Mouse (Mus musculus) right cerebral cortex, postnatal 14 days (tissue): ENCODE data around the gene Defa23.
A peak's percentile ranks its signal among the peaks of the same experiment; 100 is the strongest.
"Not testable (repeated sequence)": the region's sequence is repeated elsewhere in the genome, so short reads cannot be mapped to it uniquely, and the experiment has no call there.

Experiments used
- DNase-seq: peaks from one replicate; pipeline ENCODE4 v3.0.0; 2022

The Defa23 gene

DNA sequence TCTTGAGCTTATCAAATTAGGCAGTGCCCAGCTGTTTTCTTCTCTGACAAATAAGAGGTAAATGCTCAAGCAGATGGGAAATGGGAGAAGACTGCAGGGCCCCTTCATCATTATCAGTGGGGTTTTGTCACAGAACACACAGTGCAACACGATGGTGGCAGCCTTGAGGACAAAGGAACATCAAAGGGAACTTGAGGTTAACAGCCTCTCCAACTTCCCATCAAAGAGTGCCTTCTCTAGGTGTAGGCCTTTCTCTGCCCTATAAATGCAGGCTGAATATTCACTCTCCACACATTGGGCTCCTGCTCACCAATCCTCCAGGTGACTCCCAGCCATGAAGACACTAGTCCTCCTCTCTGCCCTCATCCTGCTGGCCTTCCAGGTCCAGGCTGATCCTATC lies at the start of gene Defa23:
Gene Defa23 (plus strand): TSS at position 301 of the 400 bp plus-strand sequence.
- not testable (repeated sequence) for DNase-seq

- no peak for DNase-seq
These were observed 48.0 kb upstream of the Defa23 start for GRCm38 (mm10) chr8:21006801-21007200.

DNA sequence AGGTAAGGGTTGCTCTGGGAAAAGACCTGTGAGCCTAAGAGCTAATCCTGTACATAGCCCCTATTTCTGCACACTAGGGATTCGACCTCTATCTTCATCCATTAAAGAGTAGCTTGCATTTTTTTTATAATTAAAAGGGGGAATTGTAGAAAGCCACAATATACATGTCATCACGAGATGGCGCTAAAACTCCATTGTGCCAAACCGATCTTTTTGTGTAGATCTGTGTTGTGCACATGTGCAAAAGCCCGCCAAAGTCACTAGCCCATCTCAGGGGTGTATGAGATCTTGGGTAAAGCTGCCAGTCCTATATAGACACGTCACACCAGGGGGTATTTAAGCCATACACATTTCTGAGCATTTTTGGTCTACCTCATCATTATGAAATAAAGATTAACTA lies 46.3 kb upstream of the Defa23 start:
- peak; percentile 4 for DNase-seq

- not testable (repeated sequence) for DNase-seq
These were observed 44.3 kb upstream of the Defa23 start for GRCm38 (mm10) chr8:21010548-21010947.

DNA sequence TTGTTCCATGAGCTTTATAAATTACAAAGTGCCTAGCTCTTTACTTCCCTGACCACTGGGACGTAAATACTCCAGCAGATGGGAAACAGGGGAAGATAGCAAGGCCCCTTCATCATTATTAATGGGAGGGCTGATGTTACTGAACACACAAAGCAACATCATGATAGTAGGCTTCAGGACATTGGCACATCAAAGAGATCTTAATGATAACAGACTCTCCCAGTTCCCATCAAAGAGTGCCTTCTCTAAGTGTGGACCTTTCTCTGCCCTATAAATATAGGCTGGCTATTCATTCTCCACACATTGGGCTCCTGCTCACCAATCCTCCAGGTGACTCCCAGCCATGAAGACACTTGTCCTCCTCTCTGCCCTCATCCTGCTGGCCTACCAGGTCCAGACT lies 29.6 kb upstream of the Defa23 start, which contains the start of gene Defa21:
Gene Defa21 (plus strand): TSS at position 301 of the 400 bp plus-strand sequence.
- not testable (repeated sequence) for DNase-seq

GRCm38 (mm10) chr8:21064738-21065137 lies 9.9 kb downstream of the Defa23 start, which contains the start of gene Defa35:
Defa35 (plus strand) TSS chr8:21065038.
- not testable (repeated sequence) for DNase-seq

GRCm38 (mm10) chr8:21084142-21084541 lies 29.3 kb downstream of the Defa23 start, which contains the start of gene Defa25:
Defa25 (plus strand) TSS chr8:21084442.
- not testable (repeated sequence) for DNase-seq

GRCm38 (mm10) chr8:21093106-21093505 lies 38.3 kb downstream of the Defa23 start:
- DNase-seq: no peak

GRCm38 (mm10) chr8:21095950-21096349 lies 41.1 kb downstream of the Defa23 start, which contains the start of gene Gm14851:
Gm14851 (minus strand) TSS chr8:21096050.
- DNase-seq: not testable (repeated sequence)
